Mouse (Mus musculus) spleen, adult 2 months (tissue): ENCODE results near the gene Tmem170b.

Experiments used
- CTCF ChIP-seq: fragments of 200-500 bp; IDR thresholded peaks from 2 replicates; pipeline ENCODE4 v1.5.1; 2011; ENCODE audit warnings: mild to moderate bottlenecking, inconsistent platforms; ENCODE audit not compliant: insufficient read depth, insufficient read length, insufficient replicate concordance; ENCODE audit errors: extremely low read depth
- POLR2A ChIP-seq: fragments of 200-500 bp; IDR thresholded peaks from 2 replicates; pipeline ENCODE4 v1.6.1; 2011; ENCODE audit warnings: low read depth, low read length, inconsistent platforms

DNA sequence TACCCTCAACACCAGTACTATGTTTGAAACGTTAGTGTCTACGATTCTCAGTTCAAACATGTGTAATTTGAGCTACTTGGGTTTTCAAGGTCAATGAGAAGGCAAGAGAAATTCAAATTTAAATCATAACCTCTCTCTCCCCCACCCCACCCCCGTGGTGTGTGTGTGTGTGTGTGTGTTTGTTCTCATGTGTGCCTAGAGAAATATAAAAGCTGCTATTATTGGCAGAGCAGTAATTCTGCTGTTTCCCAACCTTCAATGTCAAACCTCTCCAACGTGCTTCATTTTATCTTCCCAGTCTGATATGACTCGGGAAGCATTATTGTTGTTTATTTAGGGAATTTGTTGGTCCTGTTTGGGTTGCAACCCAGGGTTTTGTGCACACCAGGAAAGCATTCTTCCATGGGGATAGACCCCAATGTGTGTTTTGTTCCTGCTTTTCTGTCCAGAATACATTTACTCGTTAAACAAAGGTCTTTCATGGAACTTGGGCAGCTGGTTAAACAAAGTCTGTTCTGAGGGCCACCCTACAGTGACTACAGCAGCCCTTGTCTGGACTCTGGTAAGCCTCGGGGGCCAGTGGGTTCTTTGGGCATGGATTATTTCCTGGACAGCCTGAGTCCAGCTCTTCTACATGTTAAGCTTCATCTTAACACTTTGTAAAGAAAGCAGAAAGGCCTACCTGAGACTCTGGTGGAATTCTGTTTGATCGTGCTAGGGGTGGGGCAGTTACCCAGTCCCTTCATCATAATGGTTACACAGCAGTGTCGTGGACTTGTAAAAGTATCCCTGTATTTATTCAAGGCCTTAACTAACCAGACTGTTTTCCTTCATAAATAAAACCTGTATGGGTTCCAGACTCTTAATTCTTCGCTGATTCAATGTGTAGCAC lies 39.1 kb downstream of the Tmem170b start:
- TF ChIP-seq POLR2A (no peak), CTCF (no peak)
